Mouse (Mus musculus): ENCODE results near the gene Fam187a.

Fam187a gene

DNA sequence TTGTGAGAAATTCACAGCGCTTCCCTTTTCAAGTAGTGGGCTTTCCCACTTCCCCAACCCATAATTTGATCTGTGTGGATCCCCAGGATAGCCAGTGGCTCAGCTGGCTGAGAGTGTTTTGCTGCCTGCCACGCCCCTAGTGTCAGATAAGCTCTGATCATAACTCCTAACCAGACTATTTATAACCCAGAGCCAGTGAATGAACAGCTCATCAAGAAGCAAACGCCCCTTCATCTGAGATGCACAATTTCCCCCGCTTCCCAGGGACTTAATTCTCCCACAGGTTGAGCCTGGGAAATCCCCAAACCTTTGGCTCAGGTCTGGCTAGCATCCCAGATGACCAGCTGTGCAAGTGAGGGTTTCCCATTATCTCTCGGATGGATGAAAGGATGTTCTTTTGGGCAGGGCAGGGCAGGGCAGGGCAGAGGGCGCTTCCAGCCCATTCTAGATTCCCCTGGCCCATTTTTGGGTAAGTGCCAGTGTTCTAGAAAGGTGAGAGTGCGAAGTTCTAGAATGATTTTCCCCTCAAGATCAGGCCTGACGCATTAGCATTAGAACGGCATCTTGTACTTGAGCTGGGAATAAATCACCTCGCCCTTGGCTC, at the start of gene Fam187a:
Gene Fam187a (plus strand): TSS at position 554 of the 604 bp plus-strand sequence.
- DNase-seq, result no peak

- no peak for DNase-seq
Measured at GRCm38 (mm10) chr11:102835549-102835948, 49.4 kb upstream of the Fam187a start, which contains the start of gene Higd1b. Higd1b (plus strand) TSS chr11:102835849.

- DNase-seq, result no peak
Measured at GRCm38 (mm10) chr11:102836146-102836545, 48.8 kb upstream of the Fam187a start.

DNA sequence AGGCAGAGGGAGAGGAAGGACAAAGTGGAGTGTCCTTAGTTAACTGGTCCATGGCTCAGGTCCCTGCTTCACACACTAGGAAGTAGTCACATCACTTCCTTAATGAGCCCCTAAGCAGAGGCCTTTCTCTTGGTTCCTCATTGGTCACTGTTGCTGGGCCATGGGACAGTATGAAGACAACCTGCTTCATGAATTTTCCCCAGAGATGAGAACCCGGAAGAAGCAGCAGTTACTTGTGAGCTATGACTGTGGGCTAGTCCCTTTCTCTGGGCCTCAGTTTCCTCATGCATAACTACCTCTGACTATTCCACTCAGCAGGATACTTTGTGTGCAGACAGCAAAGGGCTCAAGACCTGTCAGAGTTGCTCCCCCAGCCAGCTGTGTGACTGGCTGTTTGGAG, 47.6 kb upstream of the Fam187a start:
- DNase-seq, result no peak

- no peak for DNase-seq
Measured at GRCm38 (mm10) chr11:102838126-102838525, 46.8 kb upstream of the Fam187a start.

- DNase-seq, result no peak
Measured at GRCm38 (mm10) chr11:102838616-102839150, 46.3 kb upstream of the Fam187a start.

DNA sequence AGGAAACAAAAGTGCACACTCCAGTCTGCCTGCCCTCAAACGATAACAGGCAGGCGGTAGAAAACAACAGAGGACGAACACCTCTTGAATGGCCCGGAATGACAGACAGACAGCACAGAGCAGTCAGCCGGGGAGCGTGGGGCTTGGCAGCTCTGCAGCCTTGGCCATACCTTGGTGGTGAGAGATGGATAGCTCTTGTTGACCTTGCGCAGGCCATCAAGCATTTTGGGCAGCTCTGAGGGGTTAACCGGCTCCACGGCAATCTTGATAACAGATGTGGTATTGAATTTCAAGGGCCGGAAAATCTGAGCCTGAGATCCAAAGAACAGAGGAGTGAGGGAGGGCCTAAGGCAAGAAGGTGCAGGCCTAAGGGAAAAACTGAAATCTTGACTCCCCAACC, 39.0 kb upstream of the Fam187a start:
- no peak for DNase-seq

- DNase-seq, result peak; percentile 46 to 49
Measured at GRCm38 (mm10) chr11:102851883-102852282, 33.1 kb upstream of the Fam187a start.

DNA sequence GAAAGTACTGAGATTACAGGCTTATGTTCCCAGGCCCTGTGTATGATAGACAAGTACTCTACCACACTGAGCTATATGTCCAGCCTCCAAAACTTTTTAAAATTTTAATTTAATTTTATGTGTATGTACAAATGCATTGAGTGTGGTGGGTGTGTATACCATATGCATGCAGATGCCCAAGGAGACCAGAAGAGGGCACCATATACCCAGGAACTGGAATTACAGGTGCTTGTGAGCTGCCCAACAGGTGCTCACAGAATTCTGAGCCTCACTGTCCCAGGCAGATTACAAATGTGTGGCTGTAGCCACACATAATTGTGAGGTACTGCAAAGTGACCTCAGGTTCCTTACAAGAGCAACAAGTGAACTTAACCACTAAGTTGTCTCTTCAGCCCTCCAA, 31.2 kb upstream of the Fam187a start:
- peak in 1 of 2 experiments; percentile 8 for DNase-seq

GRCm38 (mm10) chr11:102855941-102856340, 29.0 kb upstream of the Fam187a start:
- DNase-seq, result no peak

DNA sequence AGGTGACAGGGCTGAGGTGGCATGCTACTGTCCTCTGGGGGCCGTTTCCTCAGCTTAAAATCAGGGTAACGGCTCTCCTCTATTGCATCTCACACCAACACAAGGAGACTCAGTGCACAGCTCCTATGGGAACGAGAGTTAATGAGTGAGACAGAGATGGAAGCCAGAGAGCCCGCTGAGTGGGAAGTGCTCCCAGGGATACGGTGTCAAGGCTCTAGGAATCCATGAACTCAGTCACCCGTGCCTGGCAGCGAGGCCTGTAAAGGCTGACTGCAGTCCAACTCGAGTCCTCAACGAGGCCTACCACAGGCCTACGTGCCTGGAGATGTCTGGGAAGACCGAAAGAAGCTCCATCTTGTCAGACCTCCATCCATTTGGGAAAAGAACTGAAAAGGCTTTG, 26.0 kb upstream of the Fam187a start:
- no peak for DNase-seq

DNA sequence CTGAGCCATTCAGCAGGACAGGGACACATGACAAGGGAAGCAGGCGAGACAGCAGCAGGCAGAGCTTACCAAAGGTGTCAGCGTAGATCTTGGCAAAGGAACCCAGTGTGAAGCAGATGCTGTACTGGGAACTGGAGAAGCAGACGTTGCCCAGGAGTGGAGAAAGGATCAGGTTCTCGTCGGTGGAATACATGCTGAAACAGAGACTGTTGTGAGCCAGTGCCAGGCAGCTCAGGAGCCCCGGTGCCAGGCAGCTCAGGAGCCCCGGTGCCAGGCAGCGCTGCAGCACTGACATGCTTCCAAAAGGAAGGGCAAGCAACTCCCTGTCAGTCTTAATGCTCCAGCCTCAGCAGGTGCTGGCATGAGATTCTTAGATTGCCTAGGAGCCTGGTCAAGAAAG, 25.0 kb upstream of the Fam187a start:
- DNase-seq, result no peak

GRCm38 (mm10) chr11:102864272-102864671, 20.7 kb upstream of the Fam187a start:
- peak; percentile 53 to 59 for DNase-seq

DNA sequence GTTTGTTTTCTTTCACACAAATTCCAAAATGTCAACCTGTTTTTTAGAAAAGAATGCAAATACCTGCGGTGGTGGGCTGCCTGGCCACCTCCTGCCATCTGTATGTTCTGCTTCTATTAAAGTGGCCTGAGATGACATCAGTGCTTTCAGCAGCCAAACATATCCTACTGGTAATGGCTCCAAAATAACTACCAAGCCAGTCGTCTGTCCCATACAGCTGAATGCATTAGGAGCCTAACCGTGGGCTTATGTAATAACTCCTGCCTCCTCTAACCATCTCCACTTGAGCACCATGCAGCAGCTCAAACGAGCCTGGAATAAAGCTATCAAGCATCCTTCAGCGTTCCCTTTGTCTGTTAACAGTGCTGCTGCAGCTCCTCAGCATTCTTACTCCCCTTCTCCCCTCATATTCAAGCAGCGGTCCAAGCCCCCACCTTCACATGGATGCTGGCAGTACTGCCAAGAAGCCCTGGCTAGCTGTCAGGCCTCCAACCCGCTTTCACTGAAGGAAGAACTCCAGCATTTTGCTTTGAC, 10.1 kb upstream of the Fam187a start:
- DNase-seq, result no peak

GRCm38 (mm10) chr11:102879558-102879957, 5.4 kb upstream of the Fam187a start:
- no peak for DNase-seq

GRCm38 (mm10) chr11:102880585-102881313, 4.2 kb upstream of the Fam187a start, which contains the start of the genes Eftud2 and Ccdc103:
Eftud2 (minus strand) TSS chr11:102880985.
Ccdc103 (plus strand) TSS chr11:102881204.
- DNase-seq, result peak; percentile 96

- DNase-seq, result peak in 1 of 2 experiments; percentile 21
Measured at GRCm38 (mm10) chr11:102881314-102882198, 3.4 kb upstream of the Fam187a start.

DNA sequence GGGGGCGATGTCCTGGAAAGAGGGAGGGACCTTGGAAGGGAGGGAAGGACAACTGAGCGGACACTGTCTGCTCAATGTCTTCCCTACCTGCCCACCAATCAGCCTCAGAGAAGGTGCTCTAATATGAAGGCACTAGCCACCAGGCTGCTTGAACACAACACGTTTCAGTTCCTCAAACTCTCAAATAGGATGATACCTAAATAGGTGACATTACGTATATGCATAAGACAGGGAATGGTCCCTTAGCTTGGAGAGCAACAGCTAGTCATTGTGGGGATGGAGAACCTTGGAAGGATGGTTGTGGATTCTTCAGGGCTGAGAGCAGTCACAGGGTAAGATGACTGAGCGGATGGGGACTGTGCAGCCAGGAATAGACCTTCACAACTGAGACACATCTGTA, 2.5 kb downstream of the Fam187a start:
- no peak for DNase-seq

- no peak for DNase-seq
Measured at GRCm38 (mm10) chr11:102888135-102888534, 3.2 kb downstream of the Fam187a start.

DNA sequence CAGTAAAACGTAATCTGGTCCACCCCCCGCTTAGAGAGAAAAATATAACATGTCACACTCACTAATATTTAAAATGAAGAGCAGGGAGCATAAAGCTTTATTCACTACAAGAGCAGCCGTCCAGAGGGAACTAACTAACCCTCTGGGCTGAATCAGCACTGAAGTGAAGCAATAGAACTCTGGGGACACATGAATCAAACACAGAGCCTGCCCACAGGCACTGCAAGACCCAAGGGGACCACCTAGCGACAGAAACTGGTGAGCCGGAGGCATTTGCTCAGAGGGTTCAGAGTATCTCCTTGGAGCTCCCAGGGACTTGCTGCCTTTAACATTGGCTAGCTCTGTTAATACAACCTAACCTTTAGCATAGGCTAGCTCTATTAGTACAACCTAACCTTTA, 5.1 kb downstream of the Fam187a start:
- DNase-seq, result no peak

DNA sequence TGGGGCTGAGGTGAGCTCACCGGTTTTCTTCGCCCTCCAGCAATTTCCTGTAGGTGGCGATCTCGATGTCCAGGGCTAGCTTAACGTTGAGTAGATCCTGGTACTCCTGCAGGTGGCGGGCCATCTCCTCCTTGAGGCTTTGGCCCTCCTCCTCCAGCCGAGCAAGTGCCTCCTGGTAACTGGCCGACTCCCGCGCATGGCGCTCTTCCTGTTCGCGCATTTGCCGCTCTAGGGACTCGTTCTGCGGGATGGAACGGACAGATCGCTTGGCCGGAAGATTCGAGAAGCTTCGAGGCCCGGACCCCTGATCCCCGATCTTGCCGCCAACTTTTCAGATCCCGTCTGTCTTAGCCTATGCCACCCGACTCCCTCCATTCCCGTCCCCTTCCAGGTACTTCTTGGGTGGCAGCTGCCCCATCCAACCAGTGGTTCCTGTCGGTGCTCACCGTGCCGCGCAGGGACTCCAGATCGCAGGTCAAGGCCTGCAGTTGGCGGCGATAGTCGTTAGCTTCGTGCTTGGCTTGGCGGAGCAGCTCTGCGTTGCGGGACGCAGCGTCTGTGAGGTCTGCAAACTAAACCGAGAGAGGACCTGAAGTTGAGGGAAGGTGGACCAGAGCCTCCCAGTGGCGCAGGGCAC, 8.2 kb downstream of the Fam187a start:
- peak; percentile 69 to 70 for DNase-seq

DNA sequence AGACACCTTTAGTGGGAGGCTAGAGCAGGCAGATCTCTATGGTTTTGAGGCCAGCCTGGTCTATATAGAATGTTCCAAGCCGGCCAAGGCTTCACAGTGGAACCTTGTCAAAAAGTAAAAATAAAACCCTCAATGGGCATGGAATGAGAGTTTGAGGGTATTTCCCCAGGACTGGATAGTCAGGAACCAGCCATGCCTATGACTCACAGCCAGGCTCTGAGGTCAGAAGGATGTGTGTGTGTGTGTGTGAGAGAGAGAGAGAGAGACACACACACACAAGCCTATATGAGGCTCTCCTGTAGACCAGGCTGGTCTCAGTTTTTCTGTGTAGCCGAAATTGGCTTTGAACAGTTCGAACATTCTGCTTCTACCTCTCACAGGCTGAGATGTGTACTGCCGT, 9.7 kb downstream of the Fam187a start:
- DNase-seq, result no peak
